Mouse (Mus musculus): Measurements from ENCODE around the gene Siae.

GRCm38 (mm10) chr9:37609558-37609957 is 54.1 kb downstream of the Siae start:
- TF ChIP-seq CTCF (IDR thresholded peaks at IDR 0.05; ENCODE audit: insufficient read depth, low read depth, low read length) (no peak), POLR2A (IDR thresholded peaks at IDR 0.05; ENCODE audit: insufficient read depth, low read depth, low read length) (no peak)
